Mouse (Mus musculus) brain, embryonic 14.5 days (tissue): ENCODE measurements around the gene Mcf2l. TPM values are rescaled to one million over a fixed set of nuclear protein-coding genes. Genes with fewer than 3 reads are reported as not detected.

Experiments
- DNase-seq: peaks from one replicate; pipeline ENCODE4 v3.0.0-alpha.2; 2011; ENCODE audit warnings: low read depth
- CTCF ChIP-seq: fragments of 200-500 bp; IDR thresholded peaks from 2 replicates; pipeline ENCODE4 v1.5.1; 2012; ENCODE audit warnings: inconsistent platforms, mild to moderate bottlenecking, moderate library complexity, borderline replicate concordance; ENCODE audit not compliant: insufficient read depth, insufficient read length; ENCODE audit errors: extremely low read depth
- POLR2A ChIP-seq: fragments of 200-500 bp; IDR thresholded peaks from 2 replicates; pipeline ENCODE4 v1.6.1; 2012; ENCODE audit warnings: mild to moderate bottlenecking, inconsistent platforms, borderline replicate concordance; ENCODE audit not compliant: poor library complexity, insufficient read depth, insufficient read length, severe bottlenecking; ENCODE audit errors: extremely low read depth
- polyA plus RNA-seq: library from polyadenylated mRNA; depleted of rRNA; stranded (reverse); fragments of >200 nt; gene quantifications from 2 replicates; pipeline ENCODE4 v1.2.3, GENCODE M21; 2012; rRNA removed

Gene Mcf2l
- polyA plus RNA-seq, 1 experiment: 189 TPM

- no peak for DNase-seq
- TF ChIP-seq POLR2A (no peak), CTCF (no peak)
These were observed 163.4 kb downstream of the Mcf2l start, which contains the start of gene F10 for GRCm38 (mm10) chr8:13037015-13037414. TSS of gene F10 (plus strand) at chr8:13037308.

GRCm38 (mm10) chr8:13037569-13037968, 164.0 kb downstream of the Mcf2l start:
- DNase-seq: no peak
- TF ChIP-seq CTCF (no peak), POLR2A (no peak)

DNA sequence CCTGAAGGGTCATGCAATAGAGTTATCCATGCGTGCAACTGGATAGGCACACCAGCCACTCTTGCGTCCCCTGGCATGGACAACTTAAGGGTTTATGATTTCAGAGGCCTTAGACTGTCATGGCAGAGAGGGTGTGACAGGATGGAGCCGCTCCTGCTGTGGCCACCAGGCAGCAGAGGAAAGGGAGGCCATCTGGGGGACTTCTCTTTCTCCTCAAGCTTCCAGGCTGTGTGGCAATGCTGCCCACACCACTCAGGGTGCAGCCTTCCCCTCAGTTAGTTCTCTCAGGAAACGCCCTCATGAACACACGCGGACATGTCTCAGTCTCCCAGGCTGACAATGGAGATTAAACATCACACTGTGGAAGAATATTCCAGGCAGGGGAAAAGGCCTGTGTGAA, 165.4 kb downstream of the Mcf2l start:
- TF ChIP-seq POLR2A (no peak), CTCF (no peak)
- no peak for DNase-seq

DNA sequence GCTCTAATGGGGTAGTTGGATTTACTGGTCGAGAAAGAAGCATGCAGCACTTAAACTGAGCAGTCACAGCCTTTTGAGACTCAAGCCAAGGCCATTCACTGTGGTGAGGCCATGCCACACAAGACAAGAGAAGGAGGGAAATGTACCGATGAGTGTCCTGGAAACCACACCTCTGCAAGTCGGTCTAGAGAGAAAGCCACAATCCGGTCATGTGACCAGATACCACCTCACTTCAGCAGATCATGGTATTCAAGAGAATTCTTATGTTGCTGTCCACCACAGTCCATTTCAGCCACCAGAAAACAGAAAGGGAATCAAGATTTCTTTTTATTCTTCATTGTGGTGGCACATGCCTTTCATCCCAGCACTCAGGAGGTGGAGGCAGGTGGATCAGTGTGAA, 167.9 kb downstream of the Mcf2l start:
- no peak for DNase-seq
- no peak for TF ChIP-seq POLR2A
- no peak for TF ChIP-seq CTCF

DNA sequence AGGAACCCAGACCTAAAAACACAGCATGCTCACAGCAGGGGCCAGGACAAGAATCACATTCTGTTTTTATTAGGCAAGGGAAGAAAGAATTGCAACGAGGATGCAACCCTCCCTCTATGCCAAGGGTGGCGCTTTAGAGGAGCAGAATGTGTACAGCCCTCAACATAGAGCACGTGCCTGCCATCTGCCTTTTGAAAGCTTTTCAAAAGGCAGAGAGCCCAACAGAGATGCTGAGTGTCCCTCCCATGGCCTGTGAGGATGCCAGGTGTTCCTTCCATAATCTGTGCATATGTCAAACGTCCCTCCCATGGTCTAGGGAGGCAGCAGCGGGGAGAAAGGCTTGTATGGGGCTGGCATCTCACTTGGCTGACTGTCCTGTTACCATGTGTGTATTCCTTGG, 174.0 kb downstream of the Mcf2l start:
- DNase-seq: peak; percentile 25
- no peak for TF ChIP-seq CTCF
- no peak for TF ChIP-seq POLR2A

- DNase-seq: no peak
- no peak for TF ChIP-seq POLR2A
- TF ChIP-seq CTCF: no peak
These were observed 176.9 kb downstream of the Mcf2l start for GRCm38 (mm10) chr8:13050550-13050949.

GRCm38 (mm10) chr8:13057351-13057750, 183.7 kb downstream of the Mcf2l start:
- DNase-seq: no peak
- TF ChIP-seq POLR2A (no peak), CTCF (no peak)

DNA sequence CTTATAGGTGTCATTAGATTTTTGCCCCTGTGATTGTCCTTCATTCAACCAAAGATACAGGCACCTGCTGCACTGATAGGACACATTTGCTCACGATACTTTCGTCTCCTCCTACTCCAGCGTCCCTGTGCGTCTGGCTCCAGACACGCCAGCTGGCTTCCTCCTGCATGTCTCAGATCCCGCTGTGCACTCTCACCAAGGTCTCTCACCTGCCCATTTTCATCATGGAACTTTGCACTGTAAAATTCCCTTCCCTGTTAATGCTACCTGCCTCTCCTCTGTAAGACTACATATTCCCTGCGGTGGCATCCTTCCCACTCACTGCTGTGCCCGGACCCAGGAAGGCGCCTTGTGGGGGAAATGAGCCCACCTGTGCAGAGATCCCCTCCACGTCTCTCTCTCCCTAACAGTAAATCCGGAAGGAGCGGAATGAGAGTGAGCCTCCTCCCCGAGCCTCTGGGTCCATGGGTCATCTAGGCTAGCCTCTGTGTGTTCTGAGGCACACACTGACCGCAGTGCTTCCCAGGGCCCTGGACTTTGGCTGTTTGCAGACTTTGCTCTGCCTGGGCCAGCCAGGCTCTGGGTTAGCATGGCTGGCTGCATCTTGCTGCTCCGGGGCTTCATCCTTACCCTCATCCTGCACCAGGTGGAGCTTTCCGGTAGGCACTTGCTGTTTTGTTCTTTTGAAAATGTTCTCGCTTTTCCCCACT, 187.0 kb downstream of the Mcf2l start, which contains the start of gene Proz:
Gene Proz (plus strand): TSS at position 474 of the 710 bp plus-strand sequence.
- no peak for DNase-seq
- no peak for TF ChIP-seq POLR2A
- TF ChIP-seq CTCF: no peak

GRCm38 (mm10) chr8:13063112-13063511, 189.5 kb downstream of the Mcf2l start:
- DNase-seq: no peak
- no peak for TF ChIP-seq CTCF
- TF ChIP-seq POLR2A: no peak

Other genes starting within 250 kb of the Mcf2l start
- gene Tubgcp3, start 201.6 kb upstream of the Mcf2l start, polyA plus RNA-seq: 64.1 and 82.9 TPM in 2 replicates
- gene Atp11a, start 116.8 kb upstream of the Mcf2l start, polyA plus RNA-seq: 56.0 and 57.7 TPM in 2 replicates
- 0.33 and 0.40 TPM in 2 replicates for gene F7, start 152.2 kb downstream of the Mcf2l start, polyA plus RNA-seq
- gene F10, start 163.5 kb downstream of the Mcf2l start, polyA plus RNA-seq: 0.16 and 0.37 TPM in 2 replicates
- 0.12 and 0.15 TPM in 2 replicates for gene Proz, start 187.1 kb downstream of the Mcf2l start, polyA plus RNA-seq
- 38.5 and 40.5 TPM in 2 replicates for gene Pcid2, start 231.7 kb downstream of the Mcf2l start, polyA plus RNA-seq
- gene Cul4a, start 231.8 kb downstream of the Mcf2l start, polyA plus RNA-seq: 60.6 and 67.6 TPM in 2 replicates